Mouse (Mus musculus): Measurements from ENCODE around the gene Akap10.
A peak's percentile ranks its signal among the peaks of the same experiment; 100 is the strongest.
"Not testable (repeated sequence)": the region's sequence is repeated elsewhere in the genome, so short reads cannot be mapped to it uniquely, and the experiment has no call there.

The Akap10 gene

DNA sequence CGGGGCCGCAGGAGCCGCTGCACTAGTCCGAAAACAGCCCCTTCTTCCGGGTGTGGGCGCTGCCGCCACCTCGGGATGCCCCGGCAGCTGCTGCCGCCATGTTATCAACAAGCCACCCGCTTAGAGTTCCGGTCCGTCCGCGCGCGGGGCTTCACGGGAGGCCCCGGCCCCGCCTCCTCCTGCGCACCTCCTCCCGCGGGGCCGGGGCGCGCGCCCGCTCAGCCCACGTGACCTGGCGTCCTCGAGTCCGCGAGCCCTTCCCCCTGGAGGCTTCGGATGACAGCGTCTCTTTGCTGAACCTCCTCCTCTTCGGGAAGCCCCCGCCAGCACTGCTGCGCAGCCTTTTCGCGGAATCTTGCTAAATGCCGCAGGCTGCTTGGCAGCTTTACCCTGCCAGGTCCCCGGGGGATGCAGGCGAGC, at the start of gene Akap10:
Gene Akap10, minus strand, starts transcription at position 155 of the 420 bp plus-strand sequence.
- DNase-seq, result peak; percentile 96 to 98

GRCm38 (mm10) chr11:61975783-61976182, 45.7 kb upstream of the Akap10 start:
- DNase-seq, result no peak

DNA sequence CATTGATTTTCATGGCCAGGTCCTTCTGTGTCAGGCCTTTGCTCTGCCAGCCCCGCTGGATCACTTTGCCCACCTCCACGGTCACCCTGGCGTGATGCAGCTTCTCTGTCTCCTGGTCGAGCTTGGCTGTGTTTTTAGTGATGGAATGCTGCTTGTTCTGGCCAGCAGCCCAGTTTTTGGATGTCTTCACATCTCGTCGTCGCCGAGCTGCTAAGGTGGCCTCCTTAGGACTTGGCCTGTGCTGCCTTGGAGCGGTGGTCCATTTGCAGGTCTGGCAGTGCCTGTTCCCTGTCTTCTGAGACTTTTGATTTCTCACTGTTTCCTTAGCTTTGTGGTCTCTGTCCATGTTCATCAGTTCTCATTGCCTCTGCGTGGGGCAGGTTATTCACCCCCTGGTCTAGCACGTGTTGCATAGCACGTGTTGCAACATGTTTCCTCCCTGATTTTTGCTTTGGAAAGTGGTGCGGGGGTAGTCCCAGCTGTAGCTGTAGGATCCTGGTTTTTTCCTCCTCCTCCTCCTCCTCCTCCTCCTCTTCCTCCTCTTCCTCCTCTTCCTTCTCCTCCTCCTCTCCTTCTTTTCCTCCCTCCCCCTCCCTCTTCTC, 44.2 kb upstream of the Akap10 start:
- peak in 1 of 2 experiments; percentile 15 for DNase-seq

DNA sequence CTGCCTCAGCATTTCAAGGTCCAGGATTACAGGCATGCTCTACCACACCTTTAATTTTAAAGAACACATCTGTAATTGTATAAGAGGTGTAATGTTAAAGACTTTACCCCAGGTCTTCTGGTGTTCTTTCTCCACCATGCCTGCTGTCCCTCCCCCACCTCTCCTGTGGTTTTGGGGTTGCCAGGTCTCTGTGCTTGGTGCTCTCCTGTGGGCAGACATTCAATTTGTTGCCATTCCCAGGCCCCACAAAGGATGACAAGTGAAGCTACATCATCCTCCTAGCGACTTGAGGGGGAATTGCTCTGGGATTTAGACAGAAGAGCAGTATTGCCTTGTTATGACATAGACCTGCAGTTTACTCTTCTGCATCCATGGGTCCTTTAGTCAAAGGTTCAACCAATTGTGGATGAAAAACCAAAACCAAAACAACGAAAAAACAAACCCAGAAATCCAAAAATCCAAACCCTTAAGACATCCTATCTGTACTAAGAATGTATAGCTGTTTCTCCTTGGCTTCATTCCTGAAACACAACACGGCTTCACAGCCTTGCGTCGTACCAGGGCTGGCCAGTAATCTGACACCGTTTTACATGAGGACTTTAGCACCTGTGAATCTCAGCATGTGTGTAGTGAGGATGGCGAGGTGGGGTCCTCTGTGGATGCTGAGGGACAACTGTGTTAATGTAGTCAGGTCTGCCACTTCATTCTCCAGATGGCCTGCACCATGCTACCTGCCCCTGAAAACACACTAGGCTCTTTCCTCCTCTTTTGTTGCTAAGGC, 41.6 kb upstream of the Akap10 start:
- no peak for DNase-seq

- peak in 1 of 2 experiments; percentile 23 for DNase-seq
Measured at GRCm38 (mm10) chr11:61970901-61971300, 40.8 kb upstream of the Akap10 start.

- DNase-seq, result no peak
Measured at GRCm38 (mm10) chr11:61968875-61969274, 38.8 kb upstream of the Akap10 start.

- no peak for DNase-seq
Measured at GRCm38 (mm10) chr11:61967034-61967433, 37.0 kb upstream of the Akap10 start.

- DNase-seq, result no peak
Measured at GRCm38 (mm10) chr11:61964611-61965010, 34.6 kb upstream of the Akap10 start.

DNA sequence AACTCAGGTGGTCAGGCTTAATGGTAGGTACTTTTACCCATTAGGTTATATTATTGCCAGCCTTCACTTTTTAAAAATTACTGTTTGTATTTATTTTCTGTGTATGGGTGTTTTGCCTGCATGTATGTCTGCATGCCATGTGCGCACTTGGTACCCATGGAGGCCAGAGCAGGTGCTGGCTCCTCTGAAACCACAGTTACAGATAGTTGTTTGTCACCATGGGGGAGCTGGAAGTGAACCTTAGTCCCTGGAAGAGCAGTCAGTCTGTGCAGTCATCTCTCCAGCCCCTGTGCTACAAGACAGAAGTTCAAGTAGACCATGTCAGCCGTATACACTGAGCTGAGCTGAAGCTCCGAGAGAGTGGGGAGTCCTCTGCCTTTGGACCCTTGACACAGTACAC, 33.1 kb upstream of the Akap10 start:
- DNase-seq, result no peak

- no peak for DNase-seq
Measured at GRCm38 (mm10) chr11:61962684-61963083, 32.6 kb upstream of the Akap10 start.

- no peak for DNase-seq
Measured at GRCm38 (mm10) chr11:61960096-61960495, 30.0 kb upstream of the Akap10 start.

GRCm38 (mm10) chr11:61958706-61959105, 28.7 kb upstream of the Akap10 start:
- not testable (repeated sequence) for DNase-seq

DNA sequence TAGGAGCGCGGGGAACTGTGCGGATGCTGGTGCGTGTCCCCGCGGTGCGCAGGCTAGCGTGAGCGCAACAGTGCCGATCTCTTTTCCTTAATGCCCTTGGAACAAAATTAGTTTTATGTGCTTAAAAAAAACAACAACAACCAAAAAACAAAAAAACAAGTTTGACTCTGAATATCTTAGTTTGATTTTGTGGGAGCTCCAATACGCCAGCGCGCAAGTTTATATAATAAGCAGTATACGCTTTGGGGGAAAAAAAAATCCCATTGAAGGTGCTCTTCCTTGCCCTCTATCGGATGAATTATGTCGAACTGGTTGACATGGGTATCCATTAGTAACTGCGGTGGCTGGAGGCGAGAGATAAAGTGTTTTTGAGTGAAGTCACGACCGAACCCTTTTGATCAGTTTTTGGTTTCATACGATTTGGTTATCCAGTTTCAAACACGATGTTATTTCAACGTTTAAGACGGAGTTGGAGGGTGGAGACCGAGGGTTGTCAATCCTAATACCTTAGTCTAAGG, 27.3 kb upstream of the Akap10 start:
- DNase-seq, result no peak

- peak; percentile 88 to 96 for DNase-seq
Measured at GRCm38 (mm10) chr11:61956572-61957295, 26.7 kb upstream of the Akap10 start, which contains the start of gene Specc1. Gene Specc1 (plus strand): TSS chr11:61956763.

DNA sequence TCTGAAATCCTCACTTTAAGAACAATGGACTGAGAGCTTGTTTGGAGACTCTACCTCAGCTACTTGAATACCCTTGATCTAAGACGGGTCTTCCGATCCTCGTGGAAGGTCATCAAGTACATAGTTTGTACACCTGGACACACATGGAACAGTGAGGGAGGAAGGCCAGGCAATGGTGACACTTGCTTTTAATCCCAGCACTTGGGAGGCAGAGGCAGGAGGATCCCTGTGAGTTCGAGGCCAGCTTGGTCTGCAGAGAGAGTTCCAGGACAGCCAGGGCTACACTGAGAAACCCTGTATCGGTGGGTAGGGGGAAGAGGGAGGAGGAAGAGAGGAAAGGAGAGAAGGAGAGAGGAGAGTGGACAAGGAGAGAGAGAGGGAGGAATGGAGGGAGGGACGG, 25.9 kb upstream of the Akap10 start:
- no peak for DNase-seq

- DNase-seq, result peak; percentile 45 to 53
Measured at GRCm38 (mm10) chr11:61955136-61955535, 25.1 kb upstream of the Akap10 start.

- DNase-seq, result peak; percentile 80 to 94
Measured at GRCm38 (mm10) chr11:61950632-61951031, 20.6 kb upstream of the Akap10 start.

GRCm38 (mm10) chr11:61949315-61949714, 19.3 kb upstream of the Akap10 start:
- peak; percentile 42 to 71 for DNase-seq

DNA sequence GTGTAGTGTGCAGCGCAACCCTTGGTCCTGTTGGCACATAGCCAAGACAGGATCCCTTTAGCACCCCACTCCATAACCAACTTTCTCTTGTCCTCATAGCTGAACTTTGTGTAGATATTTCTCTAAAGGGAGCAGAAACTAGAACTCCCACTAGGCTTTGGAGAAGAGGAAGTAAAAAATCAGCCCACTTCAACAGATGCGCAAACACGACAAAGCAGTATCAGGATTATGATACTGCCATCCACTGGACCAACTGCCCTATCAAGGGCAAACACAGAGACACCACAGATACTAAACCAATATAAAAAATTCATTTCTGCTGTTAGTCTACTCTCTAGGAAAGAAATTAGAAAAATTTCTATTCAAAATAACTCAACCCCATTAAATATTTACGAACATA, 16.6 kb upstream of the Akap10 start:
- no peak for DNase-seq

DNA sequence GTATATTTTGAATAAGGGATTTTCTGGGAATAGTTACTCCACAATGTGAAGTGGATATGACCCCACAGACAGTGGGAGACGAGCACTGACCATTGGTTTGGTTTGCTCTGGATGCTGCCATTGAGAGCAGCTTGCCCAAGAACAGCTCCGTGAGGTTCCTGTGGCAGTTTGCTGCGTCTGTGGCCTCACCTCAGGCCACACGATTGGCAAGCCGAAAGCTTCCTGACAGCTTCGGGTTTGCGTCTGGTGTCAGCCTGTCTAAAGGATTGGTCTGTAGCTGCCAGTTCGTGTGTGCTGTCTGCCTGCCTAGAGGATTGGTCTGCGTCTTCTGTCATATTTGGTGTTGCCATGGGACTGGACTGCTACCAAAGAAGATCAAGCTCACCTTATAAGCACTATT, 14.4 kb upstream of the Akap10 start:
- no peak for DNase-seq

- DNase-seq, result no peak
Measured at GRCm38 (mm10) chr11:61942903-61943302, 12.9 kb upstream of the Akap10 start.

DNA sequence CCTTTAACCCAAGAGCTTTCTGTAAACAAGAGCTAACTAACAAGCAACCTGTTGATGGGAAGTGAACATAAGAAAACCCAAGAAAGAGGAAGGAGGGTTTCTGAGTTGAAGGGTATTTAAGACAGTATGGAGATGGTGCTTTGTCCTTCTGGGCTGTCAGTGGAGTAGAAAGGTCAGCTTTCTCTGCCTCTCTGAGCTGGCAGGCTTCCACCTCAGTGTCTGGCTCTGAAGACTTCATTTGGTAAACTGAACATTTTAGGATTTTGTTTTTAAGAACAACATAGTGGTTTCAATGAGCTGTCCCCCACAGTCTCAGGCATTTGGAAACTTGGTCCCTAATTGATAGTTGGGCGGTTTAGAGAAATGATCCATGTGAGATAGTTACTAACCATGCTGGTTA, 7.7 kb upstream of the Akap10 start:
- peak in 1 of 2 experiments; percentile 65 for DNase-seq

All from kidney, postnatal 36 days (tissue).